Mouse (Mus musculus) liver, embryonic 16.5 days (tissue): ENCODE measurements around the gene Gm21874. TPM values are rescaled to one million over a fixed set of nuclear protein-coding genes. Genes with fewer than 3 reads are reported as not detected.
"Not testable (repeated sequence)": the region's sequence is repeated elsewhere in the genome, so short reads cannot be mapped to it uniquely, and the experiment has no call there.

Experiments
- ATAC-seq: fragments of 200-750 bp; cut with Nextera tagmentation; 2 replicates; pipeline ENCODE4 v1.8.0; 2017; ENCODE audit warnings: low read depth, mild to moderate bottlenecking, moderate number of reproducible peaks, moderate library complexity
- H3K27ac ChIP-seq: fragments of 300-500 bp; sonication (generic); 2 replicates; pipeline ENCODE4 v1.5.1; 2014; ENCODE audit warnings: mild to moderate bottlenecking, low read length
- H3K27me3 ChIP-seq: fragments of 300-500 bp; sonication (generic); 2 replicates; pipeline ENCODE4 v1.6.1; 2014; ENCODE audit warnings: low read depth, low read length, mixed read lengths; ENCODE audit not compliant: control insufficient read depth, insufficient read depth
- H3K36me3 ChIP-seq: fragments of 300-500 bp; sonication (generic); 2 replicates; pipeline ENCODE4 v1.6.1; 2014; ENCODE audit warnings: mild to moderate bottlenecking; ENCODE audit not compliant: control insufficient read depth, insufficient read depth
- H3K4me1 ChIP-seq: fragments of 300-500 bp; sonication (generic); 2 replicates; pipeline ENCODE4 v1.6.1; 2014; ENCODE audit warnings: low read depth, low read length, mixed read lengths; ENCODE audit not compliant: control insufficient read depth
- H3K4me2 ChIP-seq: fragments of 300-500 bp; sonication (generic); 2 replicates; pipeline ENCODE4 v1.6.1; 2014; ENCODE audit warnings: low read depth, low read length, mixed read lengths
- H3K4me3 ChIP-seq: fragments of 300-500 bp; sonication (generic); 2 replicates; pipeline ENCODE4 v1.5.1; 2014; ENCODE audit warnings: low read depth, mild to moderate bottlenecking, low read length
- H3K9ac ChIP-seq: fragments of 300-500 bp; sonication (generic); 2 replicates; pipeline ENCODE4 v1.6.1; 2014; ENCODE audit warnings: low read depth, low read length
- H3K9me3 ChIP-seq: fragments of 300-500 bp; sonication (generic); replicated peaks from 2 replicates; pipeline ENCODE4 v1.6.1; 2016; ENCODE audit warnings: low read length; ENCODE audit not compliant: control insufficient read depth
- polyA plus RNA-seq: library from polyadenylated mRNA; unstranded; fragments of >200 nt; fragmentation: Nextera tagmentation; extraction: Ambion mirVana; gene quantifications from 2 replicates; pipeline ENCODE4 v1.2.1, GENCODE M21; 2015

The Gm21874 gene
- polyA plus RNA-seq: not detected in 2 replicates

GRCm38 (mm10) chrY:9416048-9416447 is at the start of gene Gm21874:
Gm21874 (minus strand) TSS chrY:9416148.
- not testable (repeated sequence) for H3K4me2 ChIP-seq, H3K9me3 ChIP-seq, ATAC-seq, H3K4me1 ChIP-seq, H3K36me3 ChIP-seq, H3K4me3 ChIP-seq, H3K27ac ChIP-seq, H3K9ac ChIP-seq, H3K27me3 ChIP-seq

Other genes with a start within 250 kb of the Gm21874 start
- gene Gm21721, start 214.0 kb downstream of the Gm21874 start, polyA plus RNA-seq: not detected in 2 replicates
- gene Gm21812, start 69.0 kb downstream of the Gm21874 start, polyA plus RNA-seq: not detected in 2 replicates